Mouse (Mus musculus): ENCODE measurements around the gene Gpr22.

Gene Gpr22

GRCm38 (mm10) chr12:31686679-31687078, 27.1 kb downstream of the Gpr22 start:
- no peak for DNase-seq (ENCODE audit: extremely low read depth, insufficient read length, low spot score)

GRCm38 (mm10) chr12:31667187-31667586, 46.6 kb downstream of the Gpr22 start:
- no peak for DNase-seq (ENCODE audit: extremely low read depth, insufficient read length, low spot score)

DNA sequence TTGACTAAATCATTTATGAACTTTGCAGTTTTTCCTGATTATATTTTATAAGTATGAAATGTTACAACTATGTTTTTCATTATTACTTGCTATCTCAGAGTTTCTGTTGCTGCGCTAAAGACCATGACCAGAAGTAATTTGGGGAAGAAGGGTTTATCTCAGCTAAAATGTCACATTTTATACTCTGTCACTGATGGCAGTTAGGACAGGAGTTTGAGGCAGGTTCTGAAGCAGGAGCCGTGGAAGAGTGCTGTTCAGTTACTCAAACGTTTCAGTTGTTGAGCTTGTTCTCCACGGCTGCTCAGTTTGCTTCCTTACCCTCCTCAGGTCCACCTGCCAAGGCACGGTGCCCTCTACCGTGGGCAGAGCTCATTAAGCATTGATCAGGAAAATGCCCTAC, 47.7 kb downstream of the Gpr22 start:
- no peak for DNase-seq (ENCODE audit: extremely low read depth, insufficient read length, low spot score)

Data from 3134 (cell line).